Comparison of ENCODE assay signal across 17 mouse cellular contexts in the genomic region with DNA sequence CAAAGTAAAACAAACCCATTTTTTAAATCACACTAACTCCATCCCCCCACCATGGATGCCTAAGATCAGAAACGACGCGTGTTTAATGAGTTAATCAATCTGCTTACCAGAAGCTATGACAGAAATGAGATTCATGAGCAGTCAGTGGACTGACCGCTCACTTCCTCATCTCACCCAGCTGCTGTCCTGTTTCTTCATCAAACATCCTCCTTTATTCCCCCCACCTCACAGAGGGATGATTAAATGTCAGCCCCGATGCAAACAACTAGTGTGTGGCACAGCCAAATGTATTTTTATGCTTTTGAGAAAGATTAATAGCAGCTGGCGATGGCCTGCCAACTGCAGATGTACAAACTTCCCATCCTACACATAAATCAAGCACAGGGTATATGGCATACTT.
"Had no signal": no experiment of that assay in that cellular context is flagged by ENCODE, and none has a peak within 500 bp of the region (broad histone marks: within the 10 kb centered on the region; RNA-seq: fewer than 3 reads in every experiment).

No protein-coding gene starts in this region.

- H3K27me3 ChIP-seq: lung, embryonic 15.5 days; megakaryocyte, embryonic 14.5 days; midbrain, embryonic 13.5 days; midbrain, embryonic 15.5 days; neural tube, embryonic 12.5 days; stomach, embryonic 15.5 days had no signal

- H3K9ac ChIP-seq: liver, postnatal 0 days; lung, embryonic 15.5 days; midbrain, embryonic 13.5 days; midbrain, embryonic 15.5 days; neural tube, embryonic 12.5 days; stomach, embryonic 15.5 days had no signal

- H3K4me2 ChIP-seq: lung, embryonic 15.5 days; midbrain, embryonic 11.5 days; midbrain, embryonic 13.5 days; midbrain, embryonic 15.5 days; neural tube, embryonic 12.5 days; stomach, embryonic 15.5 days had no signal

- DNase-seq: liver, postnatal 0 days; lung, adult 2 months; lung, postnatal 14 days; lung, postnatal 4 days; right cerebral cortex, postnatal 14 days; thymus, adult 2 months; thymus, postnatal 25 days; thymus, postnatal 4 days had no signal

- H3K27ac ChIP-seq: lung, embryonic 15.5 days; midbrain, embryonic 13.5 days; midbrain, embryonic 15.5 days; neural tube, embryonic 12.5 days; stomach, embryonic 15.5 days; stomach, postnatal 0 days had no signal

- H3K36me3 ChIP-seq: stomach, embryonic 15.5 days had no signal

- H3K4me3 ChIP-seq: lung, embryonic 15.5 days; megakaryocyte, embryonic 14.5 days; midbrain, embryonic 13.5 days; midbrain, embryonic 15.5 days; neural tube, embryonic 12.5 days; stomach, embryonic 15.5 days had no signal

- ATAC-seq: liver, postnatal 0 days; lung, postnatal 0 days; midbrain, embryonic 13.5 days; midbrain, embryonic 15.5 days had no signal

- H3K9me3 ChIP-seq: lung, embryonic 15.5 days; midbrain, embryonic 13.5 days; midbrain, embryonic 15.5 days; neural tube, embryonic 12.5 days; stomach, embryonic 15.5 days had no signal

- H3K4me1 ChIP-seq: lung, embryonic 15.5 days; megakaryocyte, embryonic 14.5 days; midbrain, embryonic 15.5 days; stomach, embryonic 15.5 days had no signal
